Mouse (Mus musculus): ENCODE data around the gene Plscr3. TPM values are rescaled to one million over a fixed set of nuclear protein-coding genes. Genes with fewer than 3 reads are reported as not detected.
A peak's percentile ranks its signal among the peaks of the same experiment; 100 is the strongest.

The Plscr3 gene
- polyA plus RNA-seq, 1 experiment from 2014 or later = 107 TPM

- Histone ChIP-seq H3K36me3 (ENCODE audit: insufficient read depth, low read length) (no peaks in the 10 kb centered on the region), H3K9me3 (ENCODE audit: low read length) (no peaks in the 10 kb centered on the region), H3K9ac (replicated peaks; ENCODE audit: low read depth) (peak within 1 kb of the TSS; percentile 32), H3K27ac (ENCODE audit: low read length) (no peak within 1 kb of the TSS), H3K4me1 (ENCODE audit: insufficient read depth, low read depth, low read length) (peaks cover 35% of the 10 kb centered on the region; the same call in 1 of the 2 replicates), H3K27me3 (replicated peaks; ENCODE audit: insufficient read depth, low read length) (0 out of 2 replicates have a peak, but pooled peaks cover 6% of the 10 kb centered on the region), H3K4me3 (ENCODE audit: low read depth, low read length) (peak within 1 kb of the TSS; percentile 53), H3K4me2 (replicated peaks; ENCODE audit: low read depth, low read length) (peak within 1 kb of the TSS; percentile 86)
- peak; percentile 8 for DNase-seq (ENCODE audit: low spot score)
- WGBS = 1% methylated on average over 24 of the region's 33 CpGs
- ATAC-seq = no peak
- TF ChIP-seq CTCF (IDR thresholded peaks at IDR 0.05) = no peak
Observed at GRCm38 (mm10) chr11:69801379-69801977, 44.7 kb upstream of the Plscr3 start, which contains the start of gene Fgf11. Gene Fgf11, minus strand, starts transcription at chr11:69801857.

GRCm38 (mm10) chr11:69802648-69803105, 43.5 kb upstream of the Plscr3 start:
- ATAC-seq (peak; percentile 64), DNase-seq (ENCODE audit: low spot score) (peak; percentile 89)
- H3K4me3 ChIP-seq (ENCODE audit: low read depth, low read length) = peak overlapping the region; percentile 53
- H3K27ac ChIP-seq (ENCODE audit: low read length) = no peak overlapping the region
- H3K9ac ChIP-seq (replicated peaks; ENCODE audit: low read depth) = peak overlapping the region; percentile 21
- H3K36me3 ChIP-seq (ENCODE audit: insufficient read depth, low read length) = no peaks in the 10 kb centered on the region
- 0 out of 2 replicates have a peak, but pooled peaks cover 6% of the 10 kb centered on the region for H3K27me3 ChIP-seq (replicated peaks; ENCODE audit: insufficient read depth, low read length)
- H3K4me2 ChIP-seq (replicated peaks; ENCODE audit: low read depth, low read length) = peak overlapping the region; percentile 86
- 3% methylated on average over 29 of the region's 33 CpGs for WGBS
- no peaks in the 10 kb centered on the region for H3K9me3 ChIP-seq (ENCODE audit: low read length)
- TF ChIP-seq CTCF (IDR thresholded peaks at IDR 0.05) = no peak
- TF ChIP-seq EP300 (IDR thresholded peaks at IDR 0.05) = no peak
- peaks cover 35% of the 10 kb centered on the region; the same call in 1 of the 2 replicates for H3K4me1 ChIP-seq (ENCODE audit: insufficient read depth, low read depth, low read length)

- no peak overlapping the region for H3K27ac ChIP-seq (ENCODE audit: low read length)
- H3K36me3 ChIP-seq (ENCODE audit: insufficient read depth, low read length) = no peaks in the 10 kb centered on the region
- no peak for TF ChIP-seq EP300 (IDR thresholded peaks at IDR 0.05)
- TF ChIP-seq CTCF (IDR thresholded peaks at IDR 0.05) = no peak
- WGBS = 3% methylated on average over 12 of the region's 12 CpGs
- H3K9ac ChIP-seq (replicated peaks; ENCODE audit: low read depth) = 0 out of 2 replicates have a peak overlapping the region, but pooled peaks have one; percentile 12
- no peaks in the 10 kb centered on the region for H3K9me3 ChIP-seq (ENCODE audit: low read length)
- no peak for DNase-seq (ENCODE audit: low spot score)
- H3K4me2 ChIP-seq (replicated peaks; ENCODE audit: low read depth, low read length) = peak overlapping the region; percentile 86
- H3K4me1 ChIP-seq (ENCODE audit: insufficient read depth, low read depth, low read length) = peaks cover 35% of the 10 kb centered on the region; the same call in 1 of the 2 replicates
- peak overlapping the region; percentile 53 for H3K4me3 ChIP-seq (ENCODE audit: low read depth, low read length)
- 0 out of 2 replicates have a peak, but pooled peaks cover 6% of the 10 kb centered on the region for H3K27me3 ChIP-seq (replicated peaks; ENCODE audit: insufficient read depth, low read length)
- ATAC-seq = peak; percentile 6
Observed at GRCm38 (mm10) chr11:69803328-69803727, 42.8 kb upstream of the Plscr3 start.

GRCm38 (mm10) chr11:69803786-69804651, 42.2 kb upstream of the Plscr3 start:
- H3K27ac ChIP-seq (ENCODE audit: low read length) = no peak overlapping the region

GRCm38 (mm10) chr11:69804652-69804940, 41.6 kb upstream of the Plscr3 start:
- WGBS = 18% methylated on average over 12 of the region's 12 CpGs
- 0 out of 2 replicates have a peak overlapping the region, but pooled peaks have one; percentile 16 for H3K9ac ChIP-seq (replicated peaks; ENCODE audit: low read depth)
- H3K4me2 ChIP-seq (replicated peaks; ENCODE audit: low read depth, low read length) = peak overlapping the region; percentile 86
- DNase-seq (ENCODE audit: low spot score) = peak; percentile 50
- TF ChIP-seq EP300 (IDR thresholded peaks at IDR 0.05) (no peak), CTCF (IDR thresholded peaks at IDR 0.05) (no peak)
- no peak overlapping the region for H3K4me3 ChIP-seq (ENCODE audit: low read depth, low read length)
- no peak for ATAC-seq
- no peak overlapping the region for H3K27ac ChIP-seq (ENCODE audit: low read length)
- H3K27me3 ChIP-seq (replicated peaks; ENCODE audit: insufficient read depth, low read length) = 0 out of 2 replicates have a peak, but pooled peaks cover 6% of the 10 kb centered on the region
- H3K4me1 ChIP-seq (ENCODE audit: insufficient read depth, low read depth, low read length) = peaks cover 35% of the 10 kb centered on the region; the same call in 1 of the 2 replicates
- no peaks in the 10 kb centered on the region for H3K36me3 ChIP-seq (ENCODE audit: insufficient read depth, low read length)
- no peaks in the 10 kb centered on the region for H3K9me3 ChIP-seq (ENCODE audit: low read length)

More at GRCm38 (mm10) chr11:69803786-69804651, 42.2 kb upstream of the Plscr3 start:
- peak; percentile 85 for DNase-seq (ENCODE audit: low spot score)
- Histone ChIP-seq H3K4me3 (ENCODE audit: low read depth, low read length) (peak overlapping the region; percentile 53), H3K4me1 (ENCODE audit: insufficient read depth, low read depth, low read length) (peaks cover 35% of the 10 kb centered on the region; the same call in 1 of the 2 replicates), H3K4me2 (replicated peaks; ENCODE audit: low read depth, low read length) (peak overlapping the region; percentile 86), H3K9ac (replicated peaks; ENCODE audit: low read depth) (0 out of 2 replicates have a peak overlapping the region, but pooled peaks have one; percentile 12), H3K36me3 (ENCODE audit: insufficient read depth, low read length) (no peaks in the 10 kb centered on the region), H3K9me3 (ENCODE audit: low read length) (no peaks in the 10 kb centered on the region), H3K27me3 (replicated peaks; ENCODE audit: insufficient read depth, low read length) (0 out of 2 replicates have a peak, but pooled peaks cover 6% of the 10 kb centered on the region)
- TF ChIP-seq EP300 (IDR thresholded peaks at IDR 0.05) = no peak
- TF ChIP-seq CTCF (IDR thresholded peaks at IDR 0.05) = peak; percentile 87
- WGBS = 2% methylated on average over 60 of the region's 60 CpGs
- ATAC-seq = peak; percentile 76
